Mouse (Mus musculus) neural tube, embryonic 14.5 days (tissue): ENCODE measurements around the gene Gpt2. TPM values are rescaled to one million over a fixed set of nuclear protein-coding genes. Genes with fewer than 3 reads are reported as not detected.
A peak's percentile ranks its signal among the peaks of the same experiment; 100 is the strongest.

Experiments
- ATAC-seq: fragments of 200-750 bp; cut with Nextera tagmentation; 2 replicates; pipeline ENCODE4 v1.8.0; 2017; ENCODE audit warnings: low read depth, mild to moderate bottlenecking, moderate TSS enrichment, moderate library complexity
- H3K27ac ChIP-seq: fragments of 300-500 bp; sonication (generic); 2 replicates; pipeline ENCODE4 v1.5.1; 2014; ENCODE audit warnings: low read depth, mild to moderate bottlenecking, control low read depth, low read length, moderate library complexity, mixed read lengths
- H3K27me3 ChIP-seq: fragments of 300-500 bp; sonication (generic); 2 replicates; pipeline ENCODE4 v1.6.1; 2014; ENCODE audit warnings: low read length; ENCODE audit not compliant: control insufficient read depth, insufficient read depth
- H3K36me3 ChIP-seq: fragments of 300-500 bp; sonication (generic); 2 replicates; pipeline ENCODE4 v1.6.1; 2014; ENCODE audit warnings: low read length, mixed read lengths; ENCODE audit not compliant: control insufficient read depth, insufficient read depth
- H3K4me1 ChIP-seq: fragments of 300-500 bp; sonication (generic); 2 replicates; pipeline ENCODE4 v1.6.1; 2014; ENCODE audit warnings: low read length; ENCODE audit not compliant: control insufficient read depth, insufficient read depth
- H3K4me2 ChIP-seq: fragments of 300-500 bp; sonication (generic); 2 replicates; pipeline ENCODE4 v1.6.1; 2014; ENCODE audit warnings: mild to moderate bottlenecking, low read depth, low read length, control low read depth
- H3K4me3 ChIP-seq: fragments of 300-500 bp; sonication (generic); 2 replicates; pipeline ENCODE4 v1.5.1; 2014; ENCODE audit warnings: low read depth, low read length, control low read depth, mixed read lengths
- H3K9ac ChIP-seq: fragments of 300-500 bp; sonication (generic); replicated peaks from 2 replicates; pipeline ENCODE4 v1.6.1; 2014; ENCODE audit warnings: low read depth, mild to moderate bottlenecking, control low read depth, low read length, mixed read lengths
- H3K9me3 ChIP-seq: fragments of 300-500 bp; sonication (generic); 2 replicates; pipeline ENCODE4 v1.6.1; 2016; ENCODE audit warnings: low read length; ENCODE audit not compliant: control insufficient read depth
- WGBS: fragments of 180-500 bp; shearing (Covaris S2); extraction: QIAGEN DNeasy Blood & Tissue Kit; methylation state at CpG from one replicate; pipeline ENCODE4 v1.1.7; 2014; 5-methylcytosine and 5-hydroxymethylcytosine counted together
- polyA plus RNA-seq: library from polyadenylated mRNA; unstranded; fragments of >200 nt; fragmentation: Nextera tagmentation; extraction: Ambion mirVana; gene quantifications from 2 replicates; pipeline ENCODE4 v1.2.1, GENCODE M21; 2014

Gene Gpt2
- 65.2 and 67.7 TPM in 2 replicates for polyA plus RNA-seq

GRCm38 (mm10) chr8:85492125-85492875 is at the start of gene Gpt2:
Gpt2 (plus strand) TSS chr8:85492576.
- Histone ChIP-seq H3K9ac (peak within 1 kb of the TSS; percentile 82), H3K36me3 (no peaks in the 10 kb centered on the region), H3K27ac (peak within 1 kb of the TSS; percentile 75), H3K4me2 (peak within 1 kb of the TSS; percentile 78), H3K4me3 (peak within 1 kb of the TSS; percentile 87), H3K9me3 (no peaks in the 10 kb centered on the region), H3K4me1 (peaks cover 9% of the 10 kb centered on the region; the same call in 1 of the 2 replicates), H3K27me3 (no peaks in the 10 kb centered on the region)
- ATAC-seq: peak; percentile 99
- WGBS: under 1% methylated on average over 41 of the region's 41 CpGs

GRCm38 (mm10) chr8:85444092-85444491 is 48.3 kb upstream of the Gpt2 start:
- Histone ChIP-seq H3K4me1 (no peaks in the 10 kb centered on the region), H3K9ac (no peak overlapping the region), H3K36me3 (no peaks in the 10 kb centered on the region), H3K4me2 (no peak overlapping the region), H3K9me3 (no peaks in the 10 kb centered on the region), H3K27me3 (no peaks in the 10 kb centered on the region), H3K4me3 (no peak overlapping the region), H3K27ac (no peak overlapping the region)
- ATAC-seq: no peak

- no peak for ATAC-seq
- Histone ChIP-seq H3K9me3 (no peaks in the 10 kb centered on the region), H3K4me3 (no peak overlapping the region), H3K9ac (no peak overlapping the region), H3K36me3 (no peaks in the 10 kb centered on the region), H3K27ac (no peak overlapping the region), H3K4me1 (no peaks in the 10 kb centered on the region), H3K4me2 (no peak overlapping the region), H3K27me3 (no peaks in the 10 kb centered on the region)
- 88% methylated on average over 15 of the region's 15 CpGs for WGBS
These were observed 46.3 kb upstream of the Gpt2 start for GRCm38 (mm10) chr8:85445936-85446685.

- Histone ChIP-seq H3K27ac (no peak overlapping the region), H3K4me1 (no peaks in the 10 kb centered on the region), H3K4me2 (no peak overlapping the region), H3K27me3 (no peaks in the 10 kb centered on the region), H3K9me3 (no peaks in the 10 kb centered on the region), H3K36me3 (no peaks in the 10 kb centered on the region), H3K9ac (no peak overlapping the region), H3K4me3 (no peak overlapping the region)
- 81% methylated on average over 3 of the region's 3 CpGs for WGBS
- no peak for ATAC-seq
These were observed 42.0 kb upstream of the Gpt2 start for GRCm38 (mm10) chr8:85450335-85450734.

GRCm38 (mm10) chr8:85452328-85452727 is 40.0 kb upstream of the Gpt2 start:
- H3K36me3 ChIP-seq: no peaks in the 10 kb centered on the region
- 22% methylated on average over 14 of the region's 14 CpGs for WGBS
- no peak overlapping the region for H3K27ac ChIP-seq
- H3K27me3 ChIP-seq: no peaks in the 10 kb centered on the region
- H3K4me2 ChIP-seq: no peak overlapping the region
- ATAC-seq: no peak
- H3K4me3 ChIP-seq: no peak overlapping the region
- no peaks in the 10 kb centered on the region for H3K9me3 ChIP-seq
- no peak overlapping the region for H3K9ac ChIP-seq
- H3K4me1 ChIP-seq: no peaks in the 10 kb centered on the region

- Histone ChIP-seq H3K4me3 (no peak overlapping the region), H3K36me3 (no peaks in the 10 kb centered on the region), H3K4me1 (no peaks in the 10 kb centered on the region), H3K27ac (no peak overlapping the region), H3K9ac (no peak overlapping the region), H3K4me2 (no peak overlapping the region), H3K27me3 (no peaks in the 10 kb centered on the region), H3K9me3 (no peaks in the 10 kb centered on the region)
- no peak for ATAC-seq
- WGBS: 45% methylated on average over 2 of the region's 2 CpGs
These were observed 39.1 kb upstream of the Gpt2 start for GRCm38 (mm10) chr8:85453256-85453655.

- Histone ChIP-seq H3K4me2 (no peak overlapping the region), H3K4me3 (no peak overlapping the region), H3K36me3 (no peaks in the 10 kb centered on the region), H3K4me1 (no peaks in the 10 kb centered on the region), H3K27me3 (no peaks in the 10 kb centered on the region), H3K27ac (no peak overlapping the region), H3K9me3 (no peaks in the 10 kb centered on the region), H3K9ac (no peak overlapping the region)
- WGBS: 66% methylated on average over 8 of the region's 8 CpGs
- no peak for ATAC-seq
These were observed 37.6 kb upstream of the Gpt2 start for GRCm38 (mm10) chr8:85454750-85455149.

GRCm38 (mm10) chr8:85456536-85456935 is 35.8 kb upstream of the Gpt2 start:
- no peak overlapping the region for H3K9ac ChIP-seq
- no peaks in the 10 kb centered on the region for H3K27me3 ChIP-seq
- ATAC-seq: peak; percentile 65; the same call in 1 of the 2 replicates
- WGBS: 9% methylated on average over 14 of the region's 14 CpGs
- no peak overlapping the region for H3K4me3 ChIP-seq
- H3K4me2 ChIP-seq: no peak overlapping the region
- no peak overlapping the region for H3K27ac ChIP-seq
- H3K36me3 ChIP-seq: no peaks in the 10 kb centered on the region
- H3K4me1 ChIP-seq: no peaks in the 10 kb centered on the region
- no peaks in the 10 kb centered on the region for H3K9me3 ChIP-seq

- H3K9me3 ChIP-seq: no peaks in the 10 kb centered on the region
- no peak overlapping the region for H3K9ac ChIP-seq
- no peak overlapping the region for H3K4me2 ChIP-seq
- H3K4me3 ChIP-seq: no peak overlapping the region
- no peaks in the 10 kb centered on the region for H3K4me1 ChIP-seq
- WGBS: 84% methylated on average over 3 of the region's 3 CpGs
- no peaks in the 10 kb centered on the region for H3K36me3 ChIP-seq
- no peak for ATAC-seq
- H3K27me3 ChIP-seq: no peaks in the 10 kb centered on the region
- no peak overlapping the region for H3K27ac ChIP-seq
These were observed 32.8 kb upstream of the Gpt2 start for GRCm38 (mm10) chr8:85459582-85459981.
